Mouse (Mus musculus): ENCODE results near the gene A930004D18Rik. TPM values are rescaled to one million over a fixed set of nuclear protein-coding genes. Genes with fewer than 3 reads are reported as not detected.

Gene A930004D18Rik
- polyA plus RNA-seq, 1 experiment from 2014 or later: 9.4 TPM

DNA sequence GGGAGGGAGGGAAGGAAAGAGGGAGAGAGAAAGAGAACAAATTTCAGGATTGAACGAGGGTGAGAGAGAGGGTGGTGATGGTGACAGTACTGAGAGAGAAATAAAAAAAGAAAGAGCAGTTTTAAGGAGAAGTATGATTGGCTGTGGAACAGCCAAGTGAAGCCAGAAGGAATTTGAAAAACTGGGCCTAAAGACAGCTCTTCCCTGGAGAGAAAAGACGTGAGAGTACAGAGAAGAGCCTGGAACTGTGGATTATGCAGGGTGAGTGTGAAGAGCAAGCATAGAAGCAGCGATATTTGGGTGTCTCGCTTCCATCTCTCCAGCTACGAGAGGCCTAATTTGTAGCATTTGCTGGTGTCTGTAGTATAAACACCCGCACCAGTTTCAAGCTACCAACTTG, 26.3 kb downstream of the A930004D18Rik start:
- no peak overlapping the region for H3K4me2 ChIP-seq (replicated peaks; ENCODE audit: low read depth, low read length)

DNA sequence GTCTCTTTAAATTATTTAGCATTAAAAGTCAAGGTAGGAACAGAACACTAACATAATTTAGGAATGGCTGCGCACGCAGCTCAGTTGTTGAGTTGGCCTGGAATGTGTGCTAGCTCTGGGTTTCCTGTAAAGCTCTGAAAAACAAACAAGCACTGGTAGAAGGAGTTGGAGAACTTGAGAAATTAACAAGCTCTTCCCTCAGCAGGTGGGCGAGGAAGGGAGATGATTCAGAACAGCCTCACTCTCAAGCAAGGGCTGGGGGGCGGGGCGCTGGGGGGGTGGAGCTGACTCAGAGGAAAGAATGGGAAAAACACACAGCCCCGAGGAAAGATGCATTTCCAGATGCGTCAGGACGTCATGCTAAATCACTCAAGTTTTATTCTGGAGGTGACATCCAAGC, 32.4 kb downstream of the A930004D18Rik start:
- Histone ChIP-seq H3K36me3 (ENCODE audit: control insufficient read depth, insufficient read depth, low read length) (no peaks in the 10 kb centered on the region), H3K4me3 (ENCODE audit: low read length) (no peak overlapping the region), H3K4me1 (ENCODE audit: control insufficient read depth, insufficient read depth, low read length) (peaks cover 3% of the 10 kb centered on the region; the same call in 1 of the 2 replicates), H3K4me2 (replicated peaks; ENCODE audit: low read depth, low read length) (no peak overlapping the region), H3K27me3 (ENCODE audit: control insufficient read depth, insufficient read depth, low read length) (no peaks in the 10 kb centered on the region), H3K9me3 (ENCODE audit: control insufficient read depth, low read length) (no peaks in the 10 kb centered on the region; the same call in 1 of the 2 replicates), H3K9ac (ENCODE audit: low read depth, low read length) (no peak overlapping the region), H3K27ac (ENCODE audit: low read depth, low read length) (no peak overlapping the region; the same call in 1 of the 2 replicates)
- ATAC-seq (ENCODE audit: low FRiP score, low TSS enrichment): peak; percentile 20; the same call in 1 of the 2 replicates
- 25% methylated on average over 8 of the region's 8 CpGs for WGBS

More for the DNA sequence above, 26.3 kb downstream of the A930004D18Rik start:
- H3K9me3 ChIP-seq (ENCODE audit: control insufficient read depth, low read length): no peaks in the 10 kb centered on the region
- H3K4me1 ChIP-seq (ENCODE audit: control insufficient read depth, insufficient read depth, low read length): no peaks in the 10 kb centered on the region
- no peak overlapping the region for H3K9ac ChIP-seq (ENCODE audit: low read depth, low read length)
- ATAC-seq (ENCODE audit: low FRiP score, low TSS enrichment): no peak
- no peaks in the 10 kb centered on the region for H3K27me3 ChIP-seq (ENCODE audit: control insufficient read depth, insufficient read depth, low read length)
- H3K27ac ChIP-seq (ENCODE audit: low read depth, low read length): no peak overlapping the region
- H3K36me3 ChIP-seq (ENCODE audit: control insufficient read depth, insufficient read depth, low read length): no peaks in the 10 kb centered on the region
- 85% methylated on average over 6 of the region's 6 CpGs for WGBS
- H3K4me3 ChIP-seq (ENCODE audit: low read length): no peak overlapping the region

DNA sequence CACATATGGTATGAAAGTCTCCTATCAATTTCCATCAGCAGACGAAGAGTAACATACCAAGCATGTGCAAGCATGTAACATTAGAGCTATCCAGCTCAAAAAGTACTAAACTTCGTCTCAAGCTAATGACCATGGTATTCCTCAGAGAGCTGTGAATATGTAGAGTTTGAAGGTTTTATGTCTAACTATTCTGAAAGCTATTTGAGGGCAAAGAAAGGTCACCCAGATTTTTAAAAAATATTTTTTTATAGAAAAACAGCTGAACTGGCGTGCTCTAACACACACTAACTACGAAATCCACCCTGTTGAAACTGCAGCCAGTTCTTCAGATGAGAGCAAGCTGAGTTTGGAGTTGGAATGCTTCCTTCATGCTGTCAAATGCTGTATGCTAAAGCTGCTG, 33.3 kb downstream of the A930004D18Rik start:
- 49% methylated on average over 4 of the region's 4 CpGs for WGBS
- Histone ChIP-seq H3K27ac (ENCODE audit: low read depth, low read length) (no peak overlapping the region; the same call in 1 of the 2 replicates), H3K27me3 (ENCODE audit: control insufficient read depth, insufficient read depth, low read length) (no peaks in the 10 kb centered on the region), H3K9me3 (ENCODE audit: control insufficient read depth, low read length) (no peaks in the 10 kb centered on the region; the same call in 1 of the 2 replicates), H3K4me3 (ENCODE audit: low read length) (no peak overlapping the region), H3K4me2 (replicated peaks; ENCODE audit: low read depth, low read length) (no peak overlapping the region), H3K9ac (ENCODE audit: low read depth, low read length) (no peak overlapping the region), H3K4me1 (ENCODE audit: control insufficient read depth, insufficient read depth, low read length) (peaks cover 3% of the 10 kb centered on the region; the same call in 1 of the 2 replicates), H3K36me3 (ENCODE audit: control insufficient read depth, insufficient read depth, low read length) (no peaks in the 10 kb centered on the region)
- no peak for ATAC-seq (ENCODE audit: low FRiP score, low TSS enrichment)

DNA sequence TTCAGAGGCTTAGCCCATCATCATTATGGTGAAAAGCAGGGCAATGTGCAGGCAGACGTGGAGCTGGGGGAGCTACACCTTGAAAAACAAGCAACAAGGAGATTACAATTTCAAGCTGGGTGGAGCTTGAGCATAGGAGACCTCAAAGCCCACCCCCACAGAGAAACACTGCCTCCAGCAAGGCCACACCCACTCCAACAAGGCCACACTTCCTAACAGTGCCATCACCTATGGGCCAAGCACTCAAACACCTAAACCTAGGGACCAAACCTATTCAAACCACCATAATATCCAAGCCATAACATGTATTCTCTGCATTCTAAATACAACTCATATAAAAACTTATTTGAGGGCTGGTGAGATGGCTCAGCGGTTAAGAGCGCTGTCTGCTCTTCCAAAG, 35.2 kb downstream of the A930004D18Rik start:
- no peak overlapping the region for H3K4me3 ChIP-seq (ENCODE audit: low read length)
- no peak for ATAC-seq (ENCODE audit: low FRiP score, low TSS enrichment)
- no peak overlapping the region for H3K27ac ChIP-seq (ENCODE audit: low read depth, low read length)
- H3K36me3 ChIP-seq (ENCODE audit: control insufficient read depth, insufficient read depth, low read length): no peaks in the 10 kb centered on the region
- no peak overlapping the region for H3K4me2 ChIP-seq (replicated peaks; ENCODE audit: low read depth, low read length)
- peaks cover 3% of the 10 kb centered on the region; the same call in 1 of the 2 replicates for H3K4me1 ChIP-seq (ENCODE audit: control insufficient read depth, insufficient read depth, low read length)
- H3K9ac ChIP-seq (ENCODE audit: low read depth, low read length): no peak overlapping the region
- no peaks in the 10 kb centered on the region; the same call in 1 of the 2 replicates for H3K9me3 ChIP-seq (ENCODE audit: control insufficient read depth, low read length)
- WGBS: 96% methylated on average over 3 of the region's 3 CpGs
- no peaks in the 10 kb centered on the region for H3K27me3 ChIP-seq (ENCODE audit: control insufficient read depth, insufficient read depth, low read length)

DNA sequence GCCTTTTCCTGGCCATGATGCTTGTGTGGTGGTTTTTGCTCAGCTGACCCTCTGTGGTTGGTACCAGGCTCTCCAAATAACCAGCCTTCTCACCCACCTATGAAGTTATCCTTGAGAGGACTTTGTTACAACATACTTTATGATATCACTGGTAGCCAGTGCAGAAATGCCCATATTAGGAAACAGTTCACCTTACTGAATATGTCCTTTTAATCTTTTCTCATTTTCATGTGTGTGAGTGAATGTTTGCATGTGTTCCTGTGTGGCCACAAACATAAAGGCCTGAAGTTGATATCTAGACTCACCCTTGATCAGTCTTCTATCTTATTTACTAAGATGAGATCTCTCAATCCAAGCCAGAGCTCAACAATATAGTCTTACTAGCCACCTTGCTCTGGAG, 40.7 kb downstream of the A930004D18Rik start, which contains the start of gene H2al2a:
H2al2a (minus strand) TSS at position 101 of the 400 bp plus-strand sequence.
- Histone ChIP-seq H3K4me1 (ENCODE audit: control insufficient read depth, insufficient read depth, low read length) (no peaks in the 10 kb centered on the region), H3K9me3 (ENCODE audit: control insufficient read depth, low read length) (no peaks in the 10 kb centered on the region; the same call in 1 of the 2 replicates), H3K4me2 (replicated peaks; ENCODE audit: low read depth, low read length) (no peak within 1 kb of the TSS), H3K4me3 (ENCODE audit: low read length) (no peak within 1 kb of the TSS), H3K27ac (ENCODE audit: low read depth, low read length) (no peak within 1 kb of the TSS), H3K9ac (ENCODE audit: low read depth, low read length) (no peak within 1 kb of the TSS), H3K27me3 (ENCODE audit: control insufficient read depth, insufficient read depth, low read length) (no peaks in the 10 kb centered on the region), H3K36me3 (ENCODE audit: control insufficient read depth, insufficient read depth, low read length) (no peaks in the 10 kb centered on the region)
- no peak for ATAC-seq (ENCODE audit: low FRiP score, low TSS enrichment)

DNA sequence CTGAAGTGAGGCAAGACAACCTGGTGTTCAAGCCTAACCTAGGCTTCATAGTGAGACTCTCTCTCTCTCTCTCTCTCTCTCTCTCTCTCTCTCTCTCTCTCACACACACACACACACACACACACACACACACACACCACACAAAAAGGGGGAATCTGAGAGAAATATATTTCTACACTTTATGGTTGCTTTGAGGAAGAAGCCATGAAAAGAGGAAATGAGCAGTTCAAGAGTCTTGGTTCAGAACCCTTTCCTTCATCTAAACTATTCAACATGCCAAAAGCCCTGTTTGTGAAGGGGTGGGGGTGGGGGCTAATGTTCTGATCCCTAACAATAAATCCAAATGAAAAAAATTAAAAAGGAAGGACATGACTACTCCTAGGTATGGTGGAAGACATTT, 48.0 kb downstream of the A930004D18Rik start:
- Histone ChIP-seq H3K36me3 (ENCODE audit: control insufficient read depth, insufficient read depth, low read length) (no peaks in the 10 kb centered on the region), H3K9me3 (ENCODE audit: control insufficient read depth, low read length) (no peaks in the 10 kb centered on the region), H3K4me3 (ENCODE audit: low read length) (no peak overlapping the region), H3K4me2 (replicated peaks; ENCODE audit: low read depth, low read length) (no peak overlapping the region), H3K27me3 (ENCODE audit: control insufficient read depth, insufficient read depth, low read length) (no peaks in the 10 kb centered on the region), H3K4me1 (ENCODE audit: control insufficient read depth, insufficient read depth, low read length) (no peaks in the 10 kb centered on the region), H3K9ac (ENCODE audit: low read depth, low read length) (no peak overlapping the region), H3K27ac (ENCODE audit: low read depth, low read length) (no peak overlapping the region)
- no peak for ATAC-seq (ENCODE audit: low FRiP score, low TSS enrichment)

DNA sequence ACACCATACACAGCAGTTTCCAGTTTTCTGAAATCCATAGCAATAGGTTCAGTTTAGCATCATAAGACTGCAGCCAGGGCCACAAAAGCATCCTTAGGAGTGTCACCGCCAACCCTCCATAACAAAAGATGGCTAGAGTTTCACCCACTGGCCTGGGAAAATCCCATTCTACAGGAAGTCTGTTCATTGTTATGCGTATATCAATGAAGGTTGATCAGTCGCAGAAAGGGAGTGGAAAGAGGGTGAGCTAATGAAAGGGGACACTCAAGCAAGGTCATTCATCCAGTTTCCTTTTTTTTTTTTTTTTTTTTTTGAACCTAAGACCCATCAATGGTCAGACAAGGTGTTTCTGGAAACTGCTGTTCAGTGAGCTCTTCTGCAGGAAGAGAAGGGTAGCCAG, 48.4 kb downstream of the A930004D18Rik start:
- no peak overlapping the region for H3K4me2 ChIP-seq (replicated peaks; ENCODE audit: low read depth, low read length)
- no peaks in the 10 kb centered on the region for H3K4me1 ChIP-seq (ENCODE audit: control insufficient read depth, insufficient read depth, low read length)
- 61% methylated on average over 3 of the region's 3 CpGs for WGBS
- ATAC-seq (ENCODE audit: low FRiP score, low TSS enrichment): no peak
- H3K27me3 ChIP-seq (ENCODE audit: control insufficient read depth, insufficient read depth, low read length): no peaks in the 10 kb centered on the region
- H3K27ac ChIP-seq (ENCODE audit: low read depth, low read length): no peak overlapping the region
- H3K9ac ChIP-seq (ENCODE audit: low read depth, low read length): no peak overlapping the region
- H3K36me3 ChIP-seq (ENCODE audit: control insufficient read depth, insufficient read depth, low read length): no peaks in the 10 kb centered on the region
- no peak overlapping the region for H3K4me3 ChIP-seq (ENCODE audit: low read length)
- H3K9me3 ChIP-seq (ENCODE audit: control insufficient read depth, low read length): no peaks in the 10 kb centered on the region

DNA sequence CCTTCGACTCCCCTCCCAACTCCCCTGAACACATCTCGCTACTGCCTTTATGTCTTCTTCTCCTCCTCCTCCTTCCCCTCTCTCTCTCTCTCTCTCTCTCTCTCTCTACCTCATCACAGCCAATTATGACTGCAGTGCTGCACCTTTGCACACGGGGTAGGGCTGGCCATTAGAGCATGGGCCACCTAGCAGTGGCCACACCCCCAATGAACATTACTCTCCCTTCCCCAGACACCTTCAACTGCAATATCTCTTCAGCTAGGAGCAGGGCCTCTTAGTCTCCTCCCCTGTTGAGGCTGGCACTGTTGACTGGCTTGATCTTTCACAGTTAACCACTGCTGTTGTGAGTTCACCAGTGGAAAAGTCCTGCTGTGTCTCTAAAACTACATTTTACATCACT, 50.8 kb downstream of the A930004D18Rik start:
- ATAC-seq (ENCODE audit: low FRiP score, low TSS enrichment): no peak

DNA sequence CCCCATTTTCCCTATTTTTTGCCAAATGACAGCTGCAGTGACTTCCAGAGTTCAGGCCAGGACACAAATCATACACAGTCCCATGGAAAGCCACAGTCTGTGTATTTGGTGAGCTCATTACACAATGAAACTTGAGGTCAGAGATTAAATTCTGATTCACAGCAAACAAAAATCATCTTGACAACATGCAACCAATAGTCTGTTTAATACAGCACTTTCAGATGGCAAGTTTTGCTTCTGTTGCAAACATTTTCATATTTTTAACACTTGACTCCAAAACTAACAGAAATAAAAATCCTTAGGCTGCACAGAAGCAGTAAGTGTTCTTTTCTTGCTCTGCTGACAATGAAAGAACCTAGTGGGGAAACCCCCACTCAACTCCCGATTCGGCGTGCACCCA, 52.8 kb downstream of the A930004D18Rik start:
- no peak for ATAC-seq (ENCODE audit: low FRiP score, low TSS enrichment)
- Histone ChIP-seq H3K4me2 (replicated peaks; ENCODE audit: low read depth, low read length) (no peak overlapping the region), H3K4me1 (ENCODE audit: control insufficient read depth, insufficient read depth, low read length) (no peaks in the 10 kb centered on the region), H3K9me3 (ENCODE audit: control insufficient read depth, low read length) (no peaks in the 10 kb centered on the region), H3K27me3 (ENCODE audit: control insufficient read depth, insufficient read depth, low read length) (no peaks in the 10 kb centered on the region), H3K36me3 (ENCODE audit: control insufficient read depth, insufficient read depth, low read length) (no peaks in the 10 kb centered on the region), H3K4me3 (ENCODE audit: low read length) (no peak overlapping the region), H3K27ac (ENCODE audit: low read depth, low read length) (no peak overlapping the region), H3K9ac (ENCODE audit: low read depth, low read length) (no peak overlapping the region)
- WGBS: 81% methylated on average over 3 of the region's 3 CpGs

More for the DNA sequence above, 50.8 kb downstream of the A930004D18Rik start:
- H3K4me3 ChIP-seq (ENCODE audit: low read length): no peak overlapping the region
- H3K27ac ChIP-seq (ENCODE audit: low read depth, low read length): no peak overlapping the region
- H3K9me3 ChIP-seq (ENCODE audit: control insufficient read depth, low read length): no peaks in the 10 kb centered on the region
- WGBS: 78% methylated on average over 3 of the region's 3 CpGs
- H3K27me3 ChIP-seq (ENCODE audit: control insufficient read depth, insufficient read depth, low read length): no peaks in the 10 kb centered on the region
- no peak overlapping the region for H3K9ac ChIP-seq (ENCODE audit: low read depth, low read length)
- no peaks in the 10 kb centered on the region for H3K4me1 ChIP-seq (ENCODE audit: control insufficient read depth, insufficient read depth, low read length)
- no peaks in the 10 kb centered on the region for H3K36me3 ChIP-seq (ENCODE audit: control insufficient read depth, insufficient read depth, low read length)
- H3K4me2 ChIP-seq (replicated peaks; ENCODE audit: low read depth, low read length): no peak overlapping the region
